Mouse (Mus musculus) retina, embryonic 14.5 days (tissue): ENCODE data around the gene Rtl8a.
A peak's percentile ranks its signal among the peaks of the same experiment; 100 is the strongest.
"Not testable (repeated sequence)": the region's sequence is repeated elsewhere in the genome, so short reads cannot be mapped to it uniquely, and the experiment has no call there.

Experiments
- DNase-seq: peaks from one replicate; pipeline ENCODE4 v3.0.0-alpha.2; 2015; ENCODE audit warnings: low spot score

Rtl8a gene

GRCm38 (mm10) chrX:53642980-53643961 is at the start of gene Rtl8a:
TSS of gene Rtl8a (minus strand) at chrX:53643682.
- DNase-seq = peak; percentile 80

DNA sequence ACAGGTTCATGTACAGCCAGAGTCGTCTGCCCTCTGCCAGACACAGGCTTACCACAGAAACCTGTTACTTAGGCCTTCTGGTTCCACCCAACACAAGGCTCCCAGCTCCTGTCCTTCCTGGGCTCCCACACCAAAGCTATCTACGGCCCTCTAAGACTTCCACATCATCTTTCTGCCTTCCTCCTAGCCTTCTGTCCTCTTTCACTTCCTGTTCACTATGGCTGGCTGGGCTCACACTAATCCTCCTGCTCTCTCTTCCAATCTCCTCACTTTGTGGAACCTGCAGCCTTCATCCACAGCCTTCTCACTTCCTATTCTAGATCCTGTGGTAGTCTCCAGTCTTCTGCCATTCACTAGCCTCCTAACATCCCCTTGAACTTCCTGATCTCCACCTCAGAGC is 49.7 kb upstream of the Rtl8a start:
- no peak for DNase-seq

DNA sequence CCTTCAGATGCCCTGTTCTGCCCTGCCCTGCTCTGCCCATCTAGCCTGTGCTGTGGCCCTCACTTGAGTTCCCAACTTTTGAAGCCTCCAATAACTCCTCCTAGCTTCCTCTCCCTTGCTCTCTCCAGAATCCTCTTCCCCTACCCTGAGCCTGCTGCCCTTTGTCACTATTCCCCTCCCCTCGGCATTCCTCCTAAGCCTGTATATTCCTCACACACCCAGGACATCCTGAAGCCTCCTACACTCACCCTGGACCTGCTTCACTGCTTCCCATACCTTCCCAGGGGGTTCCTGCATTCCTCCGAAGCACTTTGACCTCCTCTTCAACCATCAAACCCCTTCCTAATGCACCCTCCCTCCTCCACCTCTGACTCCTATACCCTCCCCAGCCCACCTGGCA is 48.6 kb upstream of the Rtl8a start:
- no peak for DNase-seq

DNA sequence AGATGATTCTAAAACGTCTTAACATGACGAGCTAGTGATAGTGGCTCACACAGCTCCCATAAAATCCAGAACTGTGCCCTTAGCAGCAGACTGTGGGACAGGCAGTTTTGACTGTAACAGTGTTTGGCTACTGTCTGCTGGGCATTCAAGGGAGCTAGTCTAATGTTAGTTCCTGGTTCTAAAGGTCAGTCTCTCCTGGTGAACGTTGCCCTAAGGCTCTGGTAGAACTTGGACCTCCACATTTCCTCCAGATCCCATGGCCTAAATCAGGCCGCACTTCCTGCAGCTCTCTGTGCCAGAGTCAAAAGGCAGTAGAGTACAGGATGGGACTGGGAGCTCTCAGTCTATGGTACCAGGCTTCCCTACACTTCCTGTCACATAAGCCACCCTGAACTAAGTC is 41.2 kb upstream of the Rtl8a start:
- DNase-seq = not testable (repeated sequence)

- not testable (repeated sequence) for DNase-seq
Observed at GRCm38 (mm10) chrX:53682650-53683049, 39.2 kb upstream of the Rtl8a start.

- DNase-seq = peak; percentile 2
Observed at GRCm38 (mm10) chrX:53676943-53677342, 33.5 kb upstream of the Rtl8a start.

DNA sequence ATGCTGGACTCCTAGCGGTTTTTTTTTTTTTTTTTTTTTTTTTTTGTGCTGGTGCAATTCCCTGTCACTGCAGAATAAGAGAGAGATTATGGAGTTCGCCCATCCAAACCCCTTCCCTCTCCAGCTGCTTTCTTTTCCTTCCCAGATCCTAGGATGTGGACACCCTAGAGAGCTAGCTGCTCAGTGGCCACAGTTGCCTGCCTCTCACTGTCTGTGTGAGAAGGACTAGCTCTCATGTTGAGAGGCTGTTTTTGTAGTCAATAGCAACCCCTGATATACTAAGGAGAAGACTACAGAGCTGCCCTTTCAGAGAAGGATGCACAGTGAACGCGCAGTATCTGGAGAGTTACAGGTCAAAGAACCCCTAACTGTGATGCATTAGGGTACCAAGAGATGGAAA is 27.2 kb upstream of the Rtl8a start:
- not testable (repeated sequence) for DNase-seq

DNA sequence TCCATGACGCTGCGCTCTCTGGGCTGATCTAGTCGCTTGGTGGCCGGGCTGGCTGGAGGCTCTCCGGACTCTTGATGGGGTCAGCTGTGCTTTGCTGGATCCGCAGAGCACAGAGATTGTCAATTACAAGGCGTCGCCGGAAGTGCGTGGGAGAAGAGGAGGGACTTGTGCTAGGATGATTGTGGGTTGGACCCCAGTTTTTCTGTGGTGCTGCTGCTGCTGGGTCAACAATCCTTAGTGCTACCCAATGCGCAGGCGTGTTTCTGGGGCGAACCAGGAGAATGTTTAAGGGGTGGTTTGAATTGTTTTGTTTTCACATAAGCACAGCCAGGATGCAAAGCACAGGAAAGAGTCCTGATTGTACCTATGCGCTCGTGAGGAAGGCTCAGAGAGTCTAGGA is 26.8 kb upstream of the Rtl8a start, which contains the start of gene Rtl8b:
Gene Rtl8b (minus strand): TSS at position 115 of the 400 bp plus-strand sequence.
- DNase-seq = peak; percentile 80

DNA sequence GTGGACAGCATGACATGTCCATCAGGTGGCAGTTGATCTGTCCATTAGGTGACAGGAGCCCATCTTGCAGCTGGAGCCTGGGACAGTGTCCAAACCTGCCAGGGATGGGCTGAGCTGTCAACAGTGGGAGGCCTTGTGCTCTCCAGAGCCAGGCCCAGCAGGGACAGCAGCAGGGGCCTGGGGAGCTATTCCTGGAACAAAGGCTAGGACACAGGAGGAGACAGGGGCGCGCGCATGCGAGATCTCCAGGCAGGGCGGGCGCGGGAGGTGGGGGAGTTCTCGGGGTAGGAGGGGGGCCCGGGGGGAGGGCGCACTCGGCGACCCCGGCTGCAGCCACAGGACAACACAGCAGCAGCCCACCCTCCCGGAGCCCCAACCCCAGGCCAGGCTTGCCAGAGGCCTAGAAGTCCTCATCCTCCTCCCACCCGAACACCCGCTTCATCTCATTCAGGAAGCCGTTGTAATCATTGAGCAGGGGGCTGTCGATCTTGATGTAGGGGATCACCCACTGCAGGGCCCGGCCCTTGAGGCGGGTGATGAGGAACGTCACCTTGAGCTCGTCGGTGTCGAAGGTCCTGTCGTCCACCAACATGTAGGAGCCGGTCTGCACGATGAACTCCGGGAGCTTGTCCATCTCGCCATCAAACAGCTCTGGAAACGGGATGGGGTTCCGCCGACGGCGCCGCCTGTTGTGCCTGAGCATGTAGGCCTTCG is 26.2 kb upstream of the Rtl8a start:
- DNase-seq = not testable (repeated sequence)

GRCm38 (mm10) chrX:53652917-53653316 is 9.4 kb upstream of the Rtl8a start:
- DNase-seq = not testable (repeated sequence)

DNA sequence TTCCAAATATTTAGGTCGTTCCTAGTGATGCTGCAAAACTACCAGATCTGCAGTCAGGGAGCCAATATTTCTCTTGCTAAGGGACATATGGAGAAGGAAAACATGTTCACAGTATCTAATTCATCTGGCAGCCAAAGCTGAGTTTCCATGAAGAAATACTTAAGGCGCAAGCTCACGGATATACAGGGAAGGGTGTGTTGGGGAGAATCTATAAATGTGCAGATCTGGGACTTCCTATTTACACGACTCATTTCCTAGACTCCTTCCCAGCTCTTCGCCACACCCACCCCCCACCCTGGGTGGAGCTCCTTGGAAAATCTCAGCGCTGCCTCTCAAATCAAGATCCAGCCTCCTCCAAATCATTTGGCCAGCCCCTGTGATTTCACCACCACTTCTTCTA is 2.4 kb upstream of the Rtl8a start:
- DNase-seq = no peak

DNA sequence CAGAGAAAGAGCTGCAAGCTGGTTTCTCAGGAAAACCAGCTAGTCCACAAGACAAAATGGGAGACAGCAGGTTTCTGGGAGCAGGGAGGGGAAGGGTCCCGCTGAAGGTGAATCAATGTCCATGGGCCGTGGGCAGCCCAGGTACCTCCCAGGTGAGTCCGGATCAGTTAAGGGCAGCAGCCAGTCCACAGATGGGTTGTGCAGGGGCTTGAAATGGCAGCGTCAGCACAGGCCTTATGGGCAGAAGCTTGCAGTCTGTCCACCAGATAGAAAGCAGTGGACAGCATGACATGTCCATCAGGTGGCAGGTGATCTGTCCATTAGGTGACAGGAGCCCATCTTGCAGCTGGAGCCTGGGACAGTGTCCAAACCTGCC is 890 bp downstream of the Rtl8a start:
- DNase-seq = not testable (repeated sequence)

DNA sequence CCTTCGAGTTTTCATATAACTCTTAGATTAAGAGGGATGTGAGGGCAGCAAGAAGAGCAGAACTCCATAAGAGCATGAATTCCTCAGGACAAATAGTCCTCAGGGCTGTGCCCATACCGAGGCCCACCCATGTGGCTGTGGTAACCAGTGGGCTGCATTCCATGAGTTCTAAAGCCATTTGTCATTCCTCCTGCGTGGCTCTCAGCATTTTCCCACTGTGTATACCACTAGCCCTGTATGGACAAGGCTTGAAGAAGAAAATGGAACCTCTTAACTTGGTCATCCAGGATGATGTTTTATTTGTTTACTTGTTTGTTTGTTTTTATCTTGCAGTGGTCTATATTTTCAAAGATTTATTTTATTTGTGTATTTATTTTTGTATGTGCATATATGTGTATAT is 5.4 kb downstream of the Rtl8a start:
- not testable (repeated sequence) for DNase-seq

- not testable (repeated sequence) for DNase-seq
Observed at GRCm38 (mm10) chrX:53611395-53611794, 32.1 kb downstream of the Rtl8a start.

DNA sequence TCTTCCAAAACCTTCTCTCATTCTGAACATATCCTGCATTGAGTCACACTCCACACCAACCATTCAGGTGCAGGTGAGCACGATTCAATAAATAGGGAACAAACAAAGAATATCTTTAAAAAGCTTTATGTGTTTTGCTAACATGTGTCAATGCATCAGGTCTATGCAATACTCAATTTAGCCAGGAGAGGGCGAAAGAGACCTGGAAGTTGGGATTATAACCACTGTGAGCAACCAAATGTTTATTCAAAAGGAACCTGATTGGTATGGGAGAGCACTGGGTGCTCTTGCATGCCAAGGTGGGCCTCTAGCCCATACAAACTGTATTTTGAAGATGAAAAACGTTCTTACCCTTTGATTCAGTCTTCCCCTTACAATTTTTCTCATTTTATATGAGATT is 32.9 kb downstream of the Rtl8a start:
- DNase-seq = peak; percentile 84

DNA sequence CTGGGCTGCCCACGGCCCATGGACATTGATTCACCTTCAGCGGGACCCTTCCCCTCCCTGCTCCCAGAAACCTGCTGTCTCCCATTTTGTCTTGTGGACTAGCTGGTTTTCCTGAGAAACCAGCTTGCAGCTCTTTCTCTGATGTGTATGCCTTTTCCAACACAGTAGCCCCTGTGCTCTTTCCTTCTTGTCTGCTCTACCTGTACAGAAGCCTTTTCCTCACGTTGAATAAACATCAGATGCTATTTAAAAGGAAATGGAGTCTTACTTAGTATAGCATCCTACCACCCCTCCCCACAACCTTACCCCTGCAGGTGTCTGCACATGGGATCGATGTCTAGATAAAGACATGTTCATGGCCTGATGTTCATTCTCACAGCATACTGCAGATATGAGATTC is 34.6 kb downstream of the Rtl8a start, which contains the start of gene Gm14597:
Gene Gm14597 (minus strand): TSS at position 101 of the 400 bp plus-strand sequence.
- not testable (repeated sequence) for DNase-seq

- peak; percentile 24 for DNase-seq
Observed at GRCm38 (mm10) chrX:53608122-53608813, 35.2 kb downstream of the Rtl8a start.

DNA sequence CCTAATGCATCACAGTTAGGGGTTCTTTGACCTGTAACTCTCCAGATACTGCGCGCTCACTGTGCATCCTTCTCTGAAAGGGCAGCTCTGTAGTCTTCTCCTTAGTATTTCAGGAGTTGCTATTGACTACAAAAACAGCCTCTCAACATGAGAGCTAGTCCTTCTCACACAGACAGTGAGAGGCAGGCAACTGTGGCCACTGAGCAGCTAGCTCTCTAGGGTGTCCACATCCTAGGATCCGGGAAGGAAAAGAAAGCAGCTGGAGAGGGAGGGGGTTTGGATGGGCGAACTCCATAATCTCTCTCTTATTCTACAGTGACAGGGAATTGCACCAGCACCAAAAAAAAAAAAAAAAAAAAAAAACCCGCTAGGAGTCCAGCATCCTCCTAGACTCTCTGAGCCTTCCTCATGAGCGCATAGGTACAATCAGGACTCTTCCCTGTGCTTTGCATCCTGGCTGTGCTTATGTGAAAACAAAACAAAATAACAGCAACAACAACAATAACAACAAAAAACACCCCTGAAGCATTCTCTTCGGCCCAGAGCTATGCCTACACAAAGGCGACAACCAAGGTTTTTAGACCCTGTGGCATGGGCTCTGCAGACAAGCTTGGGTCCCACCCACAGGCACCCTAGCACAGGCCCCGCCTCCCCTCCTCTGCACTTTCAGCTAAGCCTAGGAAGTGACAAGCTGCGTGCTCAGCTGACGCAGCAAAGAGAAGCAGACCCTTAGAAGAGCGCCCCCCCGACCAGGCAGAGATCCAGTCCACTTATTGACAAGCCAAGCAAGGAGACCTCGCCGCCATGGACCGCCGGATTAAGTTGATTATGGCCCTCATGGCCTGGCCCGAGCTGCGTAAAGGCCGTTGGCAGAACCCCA is 36.0 kb downstream of the Rtl8a start, which contains the start of gene Rtl8c:
Gene Rtl8c (plus strand): TSS at position 791 of the 880 bp plus-strand sequence.
- peak; percentile 75 for DNase-seq

- not testable (repeated sequence) for DNase-seq
Observed at GRCm38 (mm10) chrX:53606176-53606575, 37.3 kb downstream of the Rtl8a start.

DNA sequence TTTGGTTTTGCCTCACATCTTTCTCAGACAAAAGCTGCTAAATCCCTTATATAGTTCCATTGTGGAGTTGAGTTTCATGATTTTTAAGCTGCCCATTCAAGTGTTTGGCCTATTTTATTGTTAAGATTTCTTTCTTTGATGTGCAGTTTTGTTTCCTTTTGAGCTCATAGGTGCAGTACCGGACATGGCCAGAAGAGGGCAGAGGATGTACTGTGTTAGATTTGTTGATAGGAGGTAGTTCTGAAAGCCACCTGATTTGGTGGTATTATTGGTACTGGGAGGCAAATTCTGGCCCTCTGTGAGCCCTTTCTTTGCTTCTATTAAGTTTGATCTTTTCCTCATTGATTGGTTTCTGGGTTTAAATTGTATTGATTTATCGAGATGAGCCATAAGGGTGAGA is 43.5 kb downstream of the Rtl8a start:
- not testable (repeated sequence) for DNase-seq
